Mouse (Mus musculus): ENCODE data around the gene Rhbdd1.

Gene Rhbdd1

GRCm38 (mm10) chr1:82316111-82316745, at the start of gene Rhbdd1:
Gene Rhbdd1 (plus strand): TSS chr1:82316452.
- peak; percentile 98 to 99 for DNase-seq (ENCODE audit: low spot score in 2 of 2)

- DNase-seq (ENCODE audit: low spot score in 2 of 2) = no peak
Observed at GRCm38 (mm10) chr1:82267547-82267946, 48.7 kb upstream of the Rhbdd1 start.

GRCm38 (mm10) chr1:82272231-82272630, 44.0 kb upstream of the Rhbdd1 start:
- DNase-seq (ENCODE audit: low spot score in 2 of 2) = no peak

- DNase-seq (ENCODE audit: low spot score in 2 of 2) = no peak
Observed at GRCm38 (mm10) chr1:82273529-82273928, 42.7 kb upstream of the Rhbdd1 start.

- no peak for DNase-seq (ENCODE audit: low spot score in 2 of 2)
Observed at GRCm38 (mm10) chr1:82274361-82274760, 41.9 kb upstream of the Rhbdd1 start.

- no peak for DNase-seq (ENCODE audit: low spot score in 2 of 2)
Observed at GRCm38 (mm10) chr1:82279768-82280167, 36.5 kb upstream of the Rhbdd1 start.

- DNase-seq (ENCODE audit: low spot score in 2 of 2) = no peak
Observed at GRCm38 (mm10) chr1:82281823-82282222, 34.4 kb upstream of the Rhbdd1 start.

GRCm38 (mm10) chr1:82282992-82283611, 33.1 kb upstream of the Rhbdd1 start:
- DNase-seq (ENCODE audit: low spot score in 2 of 2) = peak; percentile 93

GRCm38 (mm10) chr1:82283901-82284301, 32.4 kb upstream of the Rhbdd1 start:
- no peak for DNase-seq (ENCODE audit: low spot score in 2 of 2)

- no peak for DNase-seq (ENCODE audit: low spot score in 2 of 2)
Observed at GRCm38 (mm10) chr1:82284403-82284802, 31.8 kb upstream of the Rhbdd1 start.

GRCm38 (mm10) chr1:82285461-82286189, 30.6 kb upstream of the Rhbdd1 start:
- no peak for DNase-seq (ENCODE audit: low spot score in 2 of 2)

- DNase-seq (ENCODE audit: low spot score in 2 of 2) = no peak
Observed at GRCm38 (mm10) chr1:82286190-82287051, 29.8 kb upstream of the Rhbdd1 start.

- peak in 1 of 2 experiments; percentile 27 for DNase-seq (ENCODE audit: low spot score in 2 of 2)
Observed at GRCm38 (mm10) chr1:82287052-82287775, 29.0 kb upstream of the Rhbdd1 start.

- peak in 1 of 2 experiments; percentile 30 for DNase-seq (ENCODE audit: low spot score in 2 of 2)
Observed at GRCm38 (mm10) chr1:82287776-82288325, 28.4 kb upstream of the Rhbdd1 start.

- peak in 1 of 2 experiments; percentile 39 for DNase-seq (ENCODE audit: low spot score in 2 of 2)
Observed at GRCm38 (mm10) chr1:82288421-82288990, 27.7 kb upstream of the Rhbdd1 start.

- DNase-seq (ENCODE audit: low spot score in 2 of 2) = peak in 1 of 2 experiments; percentile 29
Observed at GRCm38 (mm10) chr1:82289116-82289989, 26.9 kb upstream of the Rhbdd1 start.

GRCm38 (mm10) chr1:82289990-82290681, 26.1 kb upstream of the Rhbdd1 start:
- DNase-seq (ENCODE audit: low spot score in 2 of 2) = peak; percentile 84 to 87

GRCm38 (mm10) chr1:82290723-82291150, 25.5 kb upstream of the Rhbdd1 start:
- DNase-seq (ENCODE audit: low spot score in 2 of 2) = peak; percentile 92 to 93

All from right cerebral cortex, postnatal 10 days (tissue).